Mouse (Mus musculus) stomach, postnatal 0 days (tissue): ENCODE results near the gene Galnt9. TPM values are rescaled to one million over a fixed set of nuclear protein-coding genes. Genes with fewer than 3 reads are reported as not detected.

Experiments
- ATAC-seq: fragments of 200-750 bp; cut with Nextera tagmentation; 2 replicates; pipeline ENCODE4 v1.8.0; 2017; ENCODE audit not compliant: low FRiP score, low TSS enrichment
- DNase-seq: peaks from one replicate; pipeline ENCODE4 v3.0.0-alpha.2; 2016; ENCODE audit warnings: low spot score
- H3K27ac ChIP-seq: fragments of 300-500 bp; sonication (generic); replicated peaks from 2 replicates; pipeline ENCODE4 v1.5.1; 2014; ENCODE audit warnings: mild to moderate bottlenecking, control low read depth
- H3K27me3 ChIP-seq: fragments of 300-500 bp; sonication (generic); 2 replicates; pipeline ENCODE4 v1.6.1; 2014; ENCODE audit warnings: low read length; ENCODE audit not compliant: control insufficient read depth, insufficient read depth
- H3K36me3 ChIP-seq: fragments of 300-500 bp; sonication (generic); 2 replicates; pipeline ENCODE4 v1.6.1; 2014; ENCODE audit warnings: low read length, mixed read lengths; ENCODE audit not compliant: control insufficient read depth, insufficient read depth
- H3K4me1 ChIP-seq: fragments of 300-500 bp; sonication (generic); replicated peaks from 2 replicates; pipeline ENCODE4 v1.6.1; 2014; ENCODE audit warnings: antibody characterized with exemption; ENCODE audit not compliant: control insufficient read depth, insufficient read depth
- H3K4me2 ChIP-seq: fragments of 300-500 bp; sonication (generic); replicated peaks from 2 replicates; pipeline ENCODE4 v1.6.1; 2014; ENCODE audit warnings: low read depth, mild to moderate bottlenecking, control low read depth, moderate library complexity
- H3K4me3 ChIP-seq: fragments of 300-500 bp; sonication (generic); 2 replicates; pipeline ENCODE4 v1.5.1; 2014; ENCODE audit warnings: low read depth, low read length, control low read depth
- H3K9ac ChIP-seq: fragments of 300-500 bp; sonication (generic); 2 replicates; pipeline ENCODE4 v1.6.1; 2014; ENCODE audit warnings: mild to moderate bottlenecking, low read length, control low read depth, mixed read lengths
- H3K9me3 ChIP-seq: fragments of 300-500 bp; sonication (generic); 2 replicates; pipeline ENCODE4 v1.6.1; 2016; ENCODE audit warnings: low read length; ENCODE audit not compliant: control insufficient read depth
- CTCF ChIP-seq: IDR thresholded peaks from 2 replicates; pipeline ENCODE4 v1.5.1; 2016; ENCODE audit warnings: antibody characterized with exemption, low read depth, mild to moderate bottlenecking, moderate library complexity
- EP300 ChIP-seq: optimal IDR thresholded peaks from 2 replicates; pipeline ENCODE3; 2016; ENCODE audit warnings: antibody characterized with exemption
- WGBS: fragments of 180-500 bp; shearing (Covaris S2); extraction: QIAGEN DNeasy Blood & Tissue Kit; methylation state at CpG from one replicate; pipeline ENCODE4 v1.1.7; 2014; 5-methylcytosine and 5-hydroxymethylcytosine counted together
- microRNA-seq: library from miRNA; unstranded; fragments of <30 nt; microRNA quantifications from one replicate; pipeline ENCODE4, GENCODE M21; 2016
- polyA plus RNA-seq: library from polyadenylated mRNA; unstranded; fragments of >200 nt; fragmentation: Nextera tagmentation; extraction: Ambion mirVana; gene quantifications from 2 replicates; pipeline ENCODE4 v1.2.1, GENCODE M21; 2015

The Galnt9 gene
- polyA plus RNA-seq, 1 experiment from 2014 or later: 0.29 TPM

DNA sequence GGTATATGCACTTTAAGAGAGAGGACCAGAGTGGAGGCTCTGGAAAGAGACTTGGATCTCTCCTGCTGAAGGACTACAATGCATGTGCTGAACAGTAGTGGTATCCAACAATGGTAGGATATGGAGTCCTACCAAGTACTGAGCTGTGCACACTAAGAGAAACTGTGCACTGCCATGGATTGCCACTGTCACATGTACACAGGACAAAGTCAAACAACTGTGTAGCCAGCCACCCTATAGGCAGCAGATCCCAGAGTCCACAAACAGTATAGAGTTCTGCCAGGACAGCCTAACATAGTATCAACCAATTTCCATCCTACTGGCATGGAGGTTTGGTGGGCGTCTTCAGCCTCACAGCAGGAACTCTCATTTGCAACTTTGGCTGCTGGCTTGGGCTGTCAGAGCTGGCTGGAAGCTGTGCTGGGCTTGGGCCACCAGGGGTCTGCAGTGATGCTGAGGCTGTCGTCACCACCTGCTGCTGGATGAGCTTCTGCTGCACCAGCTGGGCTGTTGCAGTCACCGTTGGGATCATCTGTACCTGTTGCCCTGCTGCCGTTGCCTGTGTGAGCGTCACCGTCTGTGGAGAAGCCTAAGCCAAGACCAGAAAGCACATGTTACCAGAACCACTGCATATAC is 121.4 kb downstream of the Galnt9 start:
- no peak overlapping the region for H3K4me2 ChIP-seq
- no peak overlapping the region for H3K9ac ChIP-seq
- H3K36me3 ChIP-seq: peaks cover 48% of the 10 kb centered on the region
- no peaks in the 10 kb centered on the region for H3K4me1 ChIP-seq
- WGBS: 64% methylated on average over 6 of the region's 6 CpGs
- DNase-seq (no peak), ATAC-seq (no peak)
- H3K9me3 ChIP-seq: no peaks in the 10 kb centered on the region
- no peak overlapping the region for H3K4me3 ChIP-seq
- no peaks in the 10 kb centered on the region for H3K27me3 ChIP-seq
- TF ChIP-seq CTCF: no peak
- no peak for TF ChIP-seq EP300
- no peak overlapping the region for H3K27ac ChIP-seq

Small RNA genes within 50 kb of the gene (microRNA-seq; reads per million reads assigned to microRNA genes)
- gene Mir7026: not detected

Other genes with a start within 250 kb of the Galnt9 start
- gene P2rx2, start 201.1 kb upstream of the Galnt9 start, polyA plus RNA-seq: 0.36 and 0.42 TPM in 2 replicates
- not detected in 2 replicates for gene Lrcol1, start 199.6 kb upstream of the Galnt9 start, polyA plus RNA-seq
- 6.2 and 6.4 TPM in 2 replicates for gene Fbrsl1, start 95.9 kb upstream of the Galnt9 start, polyA plus RNA-seq
- gene Noc4l, start 109.1 kb downstream of the Galnt9 start, polyA plus RNA-seq: 24.1 and 25.9 TPM in 2 replicates
- 7.7 and 10.0 TPM in 2 replicates for gene Ddx51, start 109.1 kb downstream of the Galnt9 start, polyA plus RNA-seq
- 11.4 and 12.2 TPM in 2 replicates for gene Ep400, start 226.4 kb downstream of the Galnt9 start, polyA plus RNA-seq
- gene Pus1, start 236.3 kb downstream of the Galnt9 start, polyA plus RNA-seq: 24.3 and 24.4 TPM in 2 replicates